Mouse (Mus musculus) midbrain, embryonic 13.5 days (tissue): ENCODE measurements at regions not wholly inside any gene's neighbourhood (a gene's known extent, or its start where the extent isn't known, plus 50 kb on each side); places are given as distances from the start of the nearest gene placed in this dataset.

Experiments
- ATAC-seq: fragments of 200-750 bp; cut with Nextera tagmentation; 2 replicates; pipeline ENCODE4 v1.8.0; 2017; ENCODE audit warnings: mild to moderate bottlenecking, moderate TSS enrichment, moderate library complexity
- H3K27ac ChIP-seq: fragments of 300-500 bp; sonication (generic); 2 replicates; pipeline ENCODE4 v1.5.1; 2015; ENCODE audit warnings: inconsistent platforms, mild to moderate bottlenecking, moderate library complexity
- H3K27me3 ChIP-seq: fragments of 300-500 bp; sonication (generic); 2 replicates; pipeline ENCODE4 v1.6.1; 2015; ENCODE audit warnings: mild to moderate bottlenecking, inconsistent platforms
- H3K36me3 ChIP-seq: fragments of 300-500 bp; sonication (generic); 2 replicates; pipeline ENCODE4 v1.6.1; 2015; ENCODE audit warnings: mild to moderate bottlenecking, inconsistent platforms
- H3K4me1 ChIP-seq: fragments of 300-500 bp; sonication (generic); replicated peaks from 2 replicates; pipeline ENCODE4 v1.6.1; 2015; ENCODE audit warnings: inconsistent platforms
- H3K4me2 ChIP-seq: fragments of 300-500 bp; sonication (generic); replicated peaks from 2 replicates; pipeline ENCODE4 v1.6.1; 2015; ENCODE audit warnings: moderate library complexity, mild to moderate bottlenecking, inconsistent platforms
- H3K4me3 ChIP-seq: fragments of 300-500 bp; sonication (generic); replicated peaks from 2 replicates; pipeline ENCODE4 v1.5.1; 2015; ENCODE audit warnings: mild to moderate bottlenecking, inconsistent platforms
- H3K9ac ChIP-seq: fragments of 300-500 bp; sonication (generic); replicated peaks from 2 replicates; pipeline ENCODE4 v1.6.1; 2015; ENCODE audit warnings: mild to moderate bottlenecking, inconsistent platforms
- H3K9me3 ChIP-seq: fragments of 300-500 bp; sonication (generic); 2 replicates; pipeline ENCODE4 v1.6.1; 2016; ENCODE audit warnings: mild to moderate bottlenecking, inconsistent platforms
- WGBS: fragments of 180-500 bp; shearing (Covaris S2); methylation state at CpG from one replicate; pipeline ENCODE4 v1.1.7; 2015; 5-methylcytosine and 5-hydroxymethylcytosine counted together

DNA sequence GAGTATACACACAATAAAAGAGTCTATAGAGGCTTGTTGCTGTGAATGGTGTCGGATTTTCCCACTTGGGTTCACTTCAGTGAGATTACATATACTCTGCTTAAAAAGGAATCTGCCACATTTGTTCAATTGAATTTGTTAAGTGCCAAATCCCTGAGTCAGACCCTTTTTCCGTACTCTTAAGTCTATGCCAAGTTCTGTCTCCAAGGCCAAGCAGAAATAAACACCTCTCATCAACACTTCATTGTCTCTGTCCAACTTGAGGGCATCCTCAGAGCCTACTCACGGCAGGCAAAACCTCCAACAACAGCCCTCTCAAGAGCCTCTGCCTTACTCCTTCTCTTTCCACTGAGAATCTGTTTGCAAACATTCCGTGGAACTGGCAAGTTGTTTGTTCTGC lies 325.6 kb upstream of the Nr2f2 start:
- 83% methylated on average over 4 of the region's 4 CpGs for WGBS
- no peak overlapping the region for H3K27ac ChIP-seq
- H3K4me1 ChIP-seq, result no peaks in the 10 kb centered on the region
- no peak for ATAC-seq
- no peak overlapping the region for H3K4me3 ChIP-seq
- H3K9me3 ChIP-seq, result no peaks in the 10 kb centered on the region
- no peaks in the 10 kb centered on the region for H3K36me3 ChIP-seq
- H3K4me2 ChIP-seq, result no peak overlapping the region
- H3K9ac ChIP-seq, result no peak overlapping the region
- no peaks in the 10 kb centered on the region for H3K27me3 ChIP-seq

DNA sequence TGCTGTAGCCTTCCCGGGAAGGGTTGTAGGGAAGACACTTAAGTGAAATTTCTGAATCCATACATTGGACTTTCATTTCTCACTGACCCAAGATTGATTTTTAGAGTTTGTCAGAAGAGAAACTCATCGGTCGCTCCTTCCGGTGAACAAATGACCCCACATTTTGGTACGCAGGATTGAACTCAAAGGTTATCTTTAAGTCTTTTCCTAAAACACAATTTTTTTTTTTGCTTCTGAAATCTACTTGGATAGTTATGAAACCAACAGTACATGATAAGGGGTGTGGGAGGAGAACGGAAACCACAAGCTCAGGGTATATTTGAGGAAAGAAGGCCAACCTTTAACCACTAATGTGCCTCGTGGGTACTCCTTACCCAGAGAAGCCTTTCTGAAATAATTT lies 324.3 kb upstream of the Nr2f2 start:
- H3K9ac ChIP-seq, result no peak overlapping the region
- H3K36me3 ChIP-seq, result no peaks in the 10 kb centered on the region
- no peaks in the 10 kb centered on the region for H3K4me1 ChIP-seq
- ATAC-seq, result no peak
- H3K4me3 ChIP-seq, result no peak overlapping the region
- H3K27me3 ChIP-seq, result no peaks in the 10 kb centered on the region
- WGBS, result 93% methylated on average over 7 of the region's 7 CpGs
- H3K27ac ChIP-seq, result no peak overlapping the region
- H3K4me2 ChIP-seq, result no peak overlapping the region
- no peaks in the 10 kb centered on the region for H3K9me3 ChIP-seq

DNA sequence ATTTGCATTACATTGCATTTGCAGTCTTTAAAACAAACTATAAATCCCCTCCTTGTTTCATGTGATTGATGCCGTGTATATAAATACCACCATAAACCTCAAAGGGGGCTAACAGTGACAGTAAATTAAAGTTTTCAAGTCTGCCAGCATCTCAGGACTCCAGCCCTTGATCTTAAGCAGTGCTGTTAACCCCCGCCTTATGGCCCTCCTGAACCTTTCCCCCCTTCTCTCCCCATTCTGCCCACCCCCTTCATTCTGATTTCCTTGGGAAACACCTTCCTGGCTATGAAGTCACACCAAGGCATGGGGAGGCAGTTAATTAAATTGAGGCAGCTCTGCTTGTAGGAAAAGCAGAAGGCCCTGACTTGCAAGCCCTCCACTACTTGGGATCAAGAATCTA lies 302.5 kb upstream of the Nr2f2 start:
- Histone ChIP-seq H3K4me1 (no peaks in the 10 kb centered on the region), H3K9ac (no peak overlapping the region), H3K27ac (no peak overlapping the region), H3K27me3 (no peaks in the 10 kb centered on the region), H3K4me2 (no peak overlapping the region), H3K4me3 (no peak overlapping the region), H3K36me3 (no peaks in the 10 kb centered on the region), H3K9me3 (no peaks in the 10 kb centered on the region)
- WGBS, result 75% methylated on average over 2 of the region's 2 CpGs
- no peak for ATAC-seq

- Histone ChIP-seq H3K4me1 (no peaks in the 10 kb centered on the region), H3K9me3 (peaks cover 3% of the 10 kb centered on the region; the same call in 1 of the 2 replicates), H3K27me3 (no peaks in the 10 kb centered on the region), H3K4me3 (no peak overlapping the region), H3K9ac (no peak overlapping the region), H3K36me3 (no peaks in the 10 kb centered on the region), H3K4me2 (no peak overlapping the region), H3K27ac (no peak overlapping the region)
- ATAC-seq, result no peak
- 69% methylated on average over 5 of the region's 5 CpGs for WGBS
Measured at GRCm38 (mm10) chr7:70660162-70660561, 293.6 kb upstream of the Nr2f2 start.

- no peak overlapping the region for H3K4me3 ChIP-seq
- H3K9ac ChIP-seq, result no peak overlapping the region
- no peak overlapping the region for H3K4me2 ChIP-seq
- H3K4me1 ChIP-seq, result no peaks in the 10 kb centered on the region
- H3K27me3 ChIP-seq, result no peaks in the 10 kb centered on the region
- WGBS, result 89% methylated on average over 8 of the region's 8 CpGs
- H3K9me3 ChIP-seq, result no peaks in the 10 kb centered on the region
- no peak for ATAC-seq
- no peaks in the 10 kb centered on the region for H3K36me3 ChIP-seq
- no peak overlapping the region for H3K27ac ChIP-seq
Measured at GRCm38 (mm10) chr7:70649760-70650377, 283.3 kb upstream of the Nr2f2 start.

DNA sequence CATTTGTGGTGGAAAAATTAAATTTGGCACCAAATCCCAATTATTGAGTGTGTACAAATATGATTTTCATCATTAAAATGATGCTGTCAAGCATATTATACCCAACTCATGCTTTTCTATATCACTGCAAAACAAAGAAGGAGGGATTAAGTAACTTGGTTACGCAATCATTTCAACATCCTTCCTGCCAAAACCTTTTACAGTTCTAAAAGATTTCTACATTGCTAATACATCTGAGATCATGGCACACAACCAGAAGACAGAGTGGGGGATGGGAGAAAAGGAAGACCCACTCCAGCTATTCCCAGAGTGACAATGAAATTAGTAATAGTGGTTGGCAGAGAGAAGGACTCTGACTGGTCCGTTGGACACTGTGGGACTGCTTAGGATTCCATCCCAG lies 280.3 kb upstream of the Nr2f2 start:
- 87% methylated on average over 2 of the region's 2 CpGs for WGBS
- Histone ChIP-seq H3K4me1 (no peaks in the 10 kb centered on the region; the same call in 1 of the 2 replicates), H3K4me3 (no peak overlapping the region)

DNA sequence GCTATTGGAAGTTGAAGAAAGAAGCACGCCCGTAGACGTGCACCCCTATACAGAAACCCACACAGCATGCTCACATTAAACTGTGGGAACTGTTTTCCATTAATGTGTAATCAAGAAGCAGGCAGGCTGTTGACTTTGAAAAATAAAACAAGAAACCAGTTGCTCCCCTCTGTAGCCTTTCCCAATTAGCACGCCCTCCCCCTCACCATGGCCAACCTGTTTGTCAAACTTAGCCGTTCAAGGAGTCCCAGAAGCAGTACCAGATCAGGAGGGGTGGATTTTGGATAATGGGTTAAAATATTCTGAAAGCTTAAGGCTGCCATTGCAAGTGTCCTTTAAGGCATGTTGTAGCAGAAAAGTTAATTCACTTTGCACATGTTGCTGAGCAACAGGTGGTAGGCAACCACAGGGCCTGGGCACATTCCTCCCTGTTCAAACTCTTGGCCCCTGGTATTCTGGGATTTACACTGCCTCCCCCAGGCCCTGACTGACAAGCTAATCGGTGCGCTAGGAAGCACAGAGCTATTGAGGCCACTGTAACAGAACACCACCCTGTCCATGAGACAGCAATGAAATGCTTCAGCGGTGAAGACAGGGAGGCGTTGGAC lies 277.3 kb upstream of the Nr2f2 start:
- H3K27me3 ChIP-seq, result 0 out of 2 replicates have a peak, but pooled peaks cover 2% of the 10 kb centered on the region
- no peak for ATAC-seq
- no peak overlapping the region for H3K9ac ChIP-seq
- 44% methylated on average over 9 of the region's 9 CpGs for WGBS
- H3K4me2 ChIP-seq, result no peak overlapping the region
- no peak overlapping the region for H3K4me3 ChIP-seq
- H3K36me3 ChIP-seq, result no peaks in the 10 kb centered on the region
- H3K4me1 ChIP-seq, result peaks cover 2% of the 10 kb centered on the region; the same call in 1 of the 2 replicates
- H3K27ac ChIP-seq, result no peak overlapping the region
- H3K9me3 ChIP-seq, result no peaks in the 10 kb centered on the region

More for the DNA sequence above, 280.3 kb upstream of the Nr2f2 start:
- H3K9ac ChIP-seq, result no peak overlapping the region
- H3K27ac ChIP-seq, result no peak overlapping the region
- no peak overlapping the region for H3K4me2 ChIP-seq
- H3K9me3 ChIP-seq, result no peaks in the 10 kb centered on the region
- no peaks in the 10 kb centered on the region for H3K27me3 ChIP-seq
- ATAC-seq, result no peak
- H3K36me3 ChIP-seq, result no peaks in the 10 kb centered on the region

DNA sequence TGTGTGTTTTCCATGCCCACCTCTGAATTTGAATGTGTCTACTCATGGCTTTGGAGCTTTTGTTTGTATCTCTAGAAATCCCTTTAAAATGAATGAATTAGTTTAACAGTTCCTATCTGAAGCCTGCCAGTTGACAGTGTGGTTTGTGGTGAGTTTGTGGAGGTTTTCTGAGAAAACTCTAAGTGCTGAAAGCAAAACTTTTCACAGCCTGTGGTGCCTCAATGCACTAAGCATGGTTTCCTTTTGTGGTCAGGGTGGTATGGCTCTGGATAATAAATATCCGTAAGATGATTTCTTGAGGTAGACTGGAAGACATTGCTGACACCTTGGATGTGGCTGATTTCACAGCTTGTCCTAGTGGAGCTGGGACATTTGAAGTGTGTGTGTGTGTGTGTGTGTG lies 276.5 kb upstream of the Nr2f2 start:
- H3K4me1 ChIP-seq, result peaks cover 2% of the 10 kb centered on the region; the same call in 1 of the 2 replicates
- H3K9me3 ChIP-seq, result no peaks in the 10 kb centered on the region
- H3K27ac ChIP-seq, result no peak overlapping the region
- WGBS, result 100% methylated on average over 1 of the region's 1 CpGs
- H3K4me2 ChIP-seq, result no peak overlapping the region
- 0 out of 2 replicates have a peak, but pooled peaks cover 2% of the 10 kb centered on the region for H3K27me3 ChIP-seq
- H3K36me3 ChIP-seq, result no peaks in the 10 kb centered on the region
- H3K4me3 ChIP-seq, result no peak overlapping the region
- no peak for ATAC-seq
- no peak overlapping the region for H3K9ac ChIP-seq

DNA sequence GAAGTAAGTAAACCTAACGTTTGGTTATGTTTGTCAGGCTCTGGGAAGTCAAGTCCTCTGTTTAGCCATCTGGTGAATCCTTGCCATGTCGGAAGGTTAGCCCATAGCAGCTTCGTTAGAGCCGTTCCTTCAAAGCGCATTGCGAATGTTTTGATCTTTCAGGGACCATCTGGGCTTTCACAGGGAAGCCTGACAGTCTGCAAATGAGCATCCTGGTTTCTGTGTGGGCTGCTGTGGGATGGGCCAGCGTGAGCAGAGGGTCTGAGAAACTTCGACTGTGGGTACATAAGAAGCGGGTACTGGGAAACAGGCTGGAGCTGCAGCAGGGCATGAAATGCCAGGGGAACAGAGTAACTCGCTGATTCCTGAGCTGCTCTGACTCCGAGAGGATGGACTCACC lies 274.7 kb upstream of the Nr2f2 start:
- Histone ChIP-seq H3K27ac (no peak overlapping the region), H3K36me3 (no peaks in the 10 kb centered on the region), H3K9me3 (no peaks in the 10 kb centered on the region), H3K9ac (no peak overlapping the region), H3K27me3 (0 out of 2 replicates have a peak, but pooled peaks cover 2% of the 10 kb centered on the region), H3K4me1 (peaks cover 2% of the 10 kb centered on the region; the same call in 1 of the 2 replicates), H3K4me3 (no peak overlapping the region), H3K4me2 (no peak overlapping the region)
- 59% methylated on average over 11 of the region's 11 CpGs for WGBS
- ATAC-seq, result no peak

DNA sequence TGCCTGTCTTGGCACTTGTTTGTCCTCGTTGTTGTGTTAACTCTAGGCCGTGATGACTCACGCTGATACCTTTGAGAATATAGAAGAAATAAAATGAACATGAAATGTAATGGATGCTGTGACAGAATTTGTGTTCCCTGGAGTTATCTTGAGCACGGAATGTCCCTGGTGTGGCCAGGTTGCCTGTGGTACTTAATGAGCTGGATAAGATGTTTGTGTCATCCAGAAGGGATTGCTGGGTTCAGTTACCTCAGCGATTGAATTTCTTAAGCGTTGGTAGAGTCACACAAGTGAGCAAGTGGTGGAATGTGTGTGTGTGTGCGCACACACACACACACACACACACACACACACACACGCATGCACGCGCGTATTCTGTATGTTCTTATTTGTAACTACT lies 274.0 kb upstream of the Nr2f2 start:
- Histone ChIP-seq H3K27ac (no peak overlapping the region), H3K4me1 (peaks cover 2% of the 10 kb centered on the region; the same call in 1 of the 2 replicates), H3K4me3 (no peak overlapping the region), H3K4me2 (no peak overlapping the region), H3K36me3 (no peaks in the 10 kb centered on the region), H3K27me3 (0 out of 2 replicates have a peak, but pooled peaks cover 2% of the 10 kb centered on the region), H3K9ac (no peak overlapping the region), H3K9me3 (no peaks in the 10 kb centered on the region)
- 83% methylated on average over 11 of the region's 11 CpGs for WGBS
- no peak for ATAC-seq

- Histone ChIP-seq H3K9ac (no peak overlapping the region), H3K27me3 (0 out of 2 replicates have a peak, but pooled peaks cover 5% of the 10 kb centered on the region), H3K27ac (no peak overlapping the region), H3K4me2 (no peak overlapping the region), H3K36me3 (no peaks in the 10 kb centered on the region), H3K4me3 (no peak overlapping the region), H3K9me3 (no peaks in the 10 kb centered on the region), H3K4me1 (0 out of 2 replicates have a peak, but pooled peaks cover 2% of the 10 kb centered on the region)
- ATAC-seq, result no peak
- WGBS, result 73% methylated on average over 2 of the region's 2 CpGs
Measured at GRCm38 (mm10) chr7:70638161-70638560, 271.6 kb upstream of the Nr2f2 start.

DNA sequence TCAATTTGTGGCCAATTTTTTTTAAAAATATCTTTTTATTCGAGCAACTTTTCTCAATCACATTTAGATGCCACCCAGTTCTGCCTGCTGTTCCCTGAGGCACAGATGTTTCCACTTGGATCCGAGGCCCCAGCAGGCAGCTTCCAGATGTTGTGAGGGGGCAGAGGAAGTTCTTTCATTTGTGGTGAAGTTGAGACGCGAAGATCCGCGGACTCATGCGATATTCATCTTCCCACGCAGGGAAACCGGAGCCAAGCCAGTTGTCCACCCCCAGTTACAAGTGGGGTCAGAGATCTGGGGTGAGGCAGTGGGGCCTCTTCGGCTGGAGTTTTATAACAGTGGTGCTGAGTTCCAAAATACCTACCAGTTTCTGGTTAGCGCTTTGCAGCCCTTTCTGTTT lies 267.5 kb upstream of the Nr2f2 start:
- H3K9me3 ChIP-seq, result no peaks in the 10 kb centered on the region
- no peak overlapping the region for H3K4me3 ChIP-seq
- H3K4me1 ChIP-seq, result no peaks in the 10 kb centered on the region
- no peak for ATAC-seq
- no peak overlapping the region for H3K27ac ChIP-seq
- no peak overlapping the region for H3K4me2 ChIP-seq
- 70% methylated on average over 11 of the region's 11 CpGs for whole genome bisulfite sequencing
- H3K27me3 ChIP-seq, result 0 out of 2 replicates have a peak, but pooled peaks cover 3% of the 10 kb centered on the region
- H3K36me3 ChIP-seq, result no peaks in the 10 kb centered on the region
- H3K9ac ChIP-seq, result no peak overlapping the region
